28 mouse cellular contexts compared by ENCODE assay signal in the genomic region with DNA sequence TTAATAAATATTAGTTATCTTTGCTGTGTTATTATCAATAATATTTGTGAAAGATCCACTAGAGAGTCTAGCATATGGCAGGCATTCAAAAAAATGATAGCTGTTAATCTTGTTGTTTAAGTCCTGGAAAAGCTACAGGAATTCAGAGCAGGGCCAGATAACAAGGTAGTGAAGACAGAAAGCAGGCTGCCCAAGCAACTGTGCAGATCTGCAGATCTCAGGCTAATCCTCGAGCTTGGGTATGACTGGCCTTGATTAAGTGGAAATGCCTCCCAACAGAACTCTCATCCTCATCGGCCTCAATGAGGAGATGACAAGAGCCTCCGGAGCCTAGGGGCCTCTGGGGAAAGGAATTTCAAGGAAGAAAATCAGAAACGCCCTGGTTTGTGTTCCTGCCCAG.
A peak's percentile ranks its signal among the peaks of the same experiment; 100 is the strongest.
DNase-seq lines count a peak whose midpoint lies in the region; ATAC-seq and TF ChIP-seq lines count a peak whose summit lies in the region.
"Had no signal": no experiment of that assay in that cellular context is flagged by ENCODE, and none has a peak within 500 bp of the region (broad histone marks: within the 10 kb centered on the region; RNA-seq: fewer than 3 reads in every experiment).

No protein-coding gene starts in this region.

- DNase-seq in heart, adult 2 months = no peak
- peak; percentile 10 for DNase-seq in heart, postnatal 0 days (ENCODE audit: low spot score)
- DNase-seq in heart, adult 18-20 months = no peak
- no peak for DNase-seq in lung, postnatal 4 days
- DNase-seq in left cerebral cortex, postnatal 36 days (ENCODE audit: low spot score in 2 of 2) = no peak
- DNase-seq: adrenal gland, postnatal 25 days; cerebellum, adult 18-20 months; cerebellum, postnatal 10 days; gastrocnemius, postnatal 10 days; kidney, adult 9 months; kidney, postnatal 25 days; liver, embryonic 13.5 days; right cerebral cortex, postnatal 4 days; thymus, postnatal 4 days had no signal

- 0 out of 2 replicates have a peak, but pooled peaks have one; percentile 61 for ATAC-seq in heart, embryonic 12.5 days (ENCODE audit: insufficient number of reproducible peaks, low FRiP score)
- no peak for ATAC-seq in heart, postnatal 0 days (ENCODE audit: insufficient read depth, low read depth)
- peak; percentile 65; the same call in 1 of the 2 replicates for ATAC-seq in lung, embryonic 16.5 days (ENCODE audit: low read depth)
- ATAC-seq in intestine, embryonic 16.5 days = peak; percentile 52
- ATAC-seq: CD4-positive, CD25-positive, alpha-beta regulatory T cell, adult 4 months; inflammation-experienced regulatory T-cells, adult 6 months; lung, postnatal 0 days; midbrain, embryonic 13.5 days had no signal

- intact Hi-C loops in heart, adult 2 months (cut with DNase I) = no loop called here
- intact Hi-C loops in left cerebral cortex, postnatal 36 days (cut with DNase I) = no loop called here

- no peaks in the 10 kb centered on the region for H3K79me2 ChIP-seq in heart, adult 2 months (replicated peaks; ENCODE audit: control insufficient read depth, insufficient read depth, low read length)

- 12% methylated on average over 4 of the region's 4 CpGs for WGBS in heart, embryonic 12.5 days
- 19% methylated on average over 4 of the region's 4 CpGs for WGBS in heart, adult 2 months
- 24% methylated on average over 4 of the region's 4 CpGs for WGBS in heart, postnatal 0 days
- WGBS in lung, embryonic 16.5 days = 39% methylated on average over 4 of the region's 4 CpGs
- WGBS in intestine, embryonic 16.5 days = 45% methylated on average over 4 of the region's 4 CpGs

- no peak overlapping the region for H3K4me2 ChIP-seq in heart, embryonic 12.5 days
- H3K4me2 ChIP-seq in heart, postnatal 0 days (ENCODE audit: low read depth, low read length) = no peak overlapping the region
- no peak overlapping the region for H3K4me2 ChIP-seq in lung, embryonic 16.5 days (ENCODE audit: low read depth, low read length)
- no peak overlapping the region for H3K4me2 ChIP-seq in intestine, embryonic 16.5 days (ENCODE audit: low read depth, low read length)
- H3K4me2 ChIP-seq: embryonic facial prominence, embryonic 15.5 days; forebrain, embryonic 12.5 days; hindbrain, embryonic 15.5 days; limb, embryonic 15.5 days; liver, embryonic 13.5 days; midbrain, embryonic 13.5 days; neural tube, embryonic 13.5 days had no signal

- H3K4me3 ChIP-seq in heart, embryonic 12.5 days = no peak overlapping the region
- no peak overlapping the region for H3K4me3 ChIP-seq in heart, adult 2 months
- H3K4me3 ChIP-seq in heart, postnatal 0 days (ENCODE audit: low read depth, low read length) = no peak overlapping the region
- no peak overlapping the region for H3K4me3 ChIP-seq in lung, embryonic 16.5 days (ENCODE audit: low read length)
- no peak overlapping the region for H3K4me3 ChIP-seq in intestine, embryonic 16.5 days (ENCODE audit: low read length)
- H3K4me3 ChIP-seq: embryonic facial prominence, embryonic 15.5 days; forebrain, embryonic 12.5 days; hindbrain, embryonic 10.5 days; hindbrain, embryonic 15.5 days; limb, embryonic 15.5 days; liver, embryonic 13.5 days; midbrain, embryonic 13.5 days; neural tube, embryonic 13.5 days had no signal

- TF ChIP-seq CTCF in heart, adult 2 months (IDR thresholded peaks at IDR 0.05) = no peak
- TF ChIP-seq CTCF in heart, postnatal 0 days (IDR thresholded peaks at IDR 0.05; ENCODE audit: low read depth) = no peak

- no peak for TF ChIP-seq POLR2A in heart, adult 2 months (IDR thresholded peaks at IDR 0.05; ENCODE audit: insufficient read depth, low read depth, low read length)

- peaks cover 56% of the 10 kb centered on the region for H3K4me1 ChIP-seq in heart, embryonic 12.5 days (replicated peaks)
- peaks cover 8% of the 10 kb centered on the region for H3K4me1 ChIP-seq in heart, adult 2 months (ENCODE audit: control insufficient read depth, insufficient read depth, low read length)
- H3K4me1 ChIP-seq in heart, postnatal 0 days (ENCODE audit: control insufficient read depth, insufficient read depth) = peaks cover 35% of the 10 kb centered on the region; the same call in 1 of the 2 replicates
- peaks cover 5% of the 10 kb centered on the region for H3K4me1 ChIP-seq in lung, embryonic 16.5 days (replicated peaks; ENCODE audit: control insufficient read depth, insufficient read depth, low read length)
- H3K4me1 ChIP-seq in intestine, embryonic 16.5 days (ENCODE audit: control insufficient read depth, insufficient read depth, low read length) = peaks cover 3% of the 10 kb centered on the region; the same call in 1 of the 2 replicates
- H3K4me1 ChIP-seq: embryonic facial prominence, embryonic 15.5 days; hindbrain, embryonic 15.5 days; liver, embryonic 13.5 days; midbrain, embryonic 13.5 days; neural tube, embryonic 13.5 days had no signal

- H3K27ac ChIP-seq in heart, embryonic 12.5 days (ENCODE audit: poor library complexity, severe bottlenecking) = peak overlapping the region; percentile 48; the same call in 1 of the 2 replicates
- no peak overlapping the region for H3K27ac ChIP-seq in heart, adult 2 months
- no peak overlapping the region for H3K27ac ChIP-seq in heart, postnatal 0 days (ENCODE audit: low read depth)
- no peak overlapping the region for H3K27ac ChIP-seq in lung, embryonic 16.5 days (ENCODE audit: low read length)
- peak overlapping the region; percentile 19; the same call in 1 of the 2 replicates for H3K27ac ChIP-seq in intestine, embryonic 16.5 days (ENCODE audit: low read length)
- H3K27ac ChIP-seq: embryonic facial prominence, embryonic 15.5 days; forebrain, embryonic 12.5 days; hindbrain, embryonic 10.5 days; hindbrain, embryonic 15.5 days; limb, embryonic 15.5 days; liver, embryonic 13.5 days; macrophage; midbrain, embryonic 13.5 days; neural tube, embryonic 13.5 days had no signal

- no peaks in the 10 kb centered on the region for H3K9me3 ChIP-seq in heart, embryonic 12.5 days (replicated peaks)
- H3K9me3 ChIP-seq in heart, postnatal 0 days (replicated peaks; ENCODE audit: control insufficient read depth, low read length) = no peaks in the 10 kb centered on the region
- no peaks in the 10 kb centered on the region for H3K9me3 ChIP-seq in lung, embryonic 16.5 days (ENCODE audit: control insufficient read depth, low read length)
- no peaks in the 10 kb centered on the region for H3K9me3 ChIP-seq in intestine, embryonic 16.5 days (ENCODE audit: control insufficient read depth, low read length)
- H3K9me3 ChIP-seq: embryonic facial prominence, embryonic 15.5 days; forebrain, embryonic 12.5 days; hindbrain, embryonic 10.5 days; hindbrain, embryonic 15.5 days; limb, embryonic 15.5 days; liver, embryonic 13.5 days; midbrain, embryonic 13.5 days; neural tube, embryonic 13.5 days had no signal

- H3K27me3 ChIP-seq in heart, embryonic 12.5 days (replicated peaks) = no peaks in the 10 kb centered on the region
- no peaks in the 10 kb centered on the region for H3K27me3 ChIP-seq in heart, adult 2 months (ENCODE audit: control insufficient read depth, insufficient read depth, low read length)
- no peaks in the 10 kb centered on the region for H3K27me3 ChIP-seq in heart, postnatal 0 days (ENCODE audit: control insufficient read depth, insufficient read depth, low read length)
- no peaks in the 10 kb centered on the region for H3K27me3 ChIP-seq in lung, embryonic 16.5 days (ENCODE audit: control insufficient read depth, insufficient read depth, low read depth, low read length)
- H3K27me3 ChIP-seq in intestine, embryonic 16.5 days (replicated peaks; ENCODE audit: control insufficient read depth, insufficient read depth, low read length) = no peaks in the 10 kb centered on the region
- H3K27me3 ChIP-seq: hindbrain, embryonic 15.5 days; limb, embryonic 15.5 days; liver, embryonic 13.5 days; neural tube, embryonic 13.5 days had no signal

- H3K36me3 ChIP-seq in heart, embryonic 12.5 days = no peaks in the 10 kb centered on the region
- H3K36me3 ChIP-seq in heart, adult 2 months (ENCODE audit: control insufficient read depth, insufficient read depth, low read length) = no peaks in the 10 kb centered on the region
- no peaks in the 10 kb centered on the region for H3K36me3 ChIP-seq in heart, postnatal 0 days (replicated peaks; ENCODE audit: control insufficient read depth, insufficient read depth, low read length)
- no peaks in the 10 kb centered on the region for H3K36me3 ChIP-seq in lung, embryonic 16.5 days (ENCODE audit: control insufficient read depth, insufficient read depth, low read length)
- H3K36me3 ChIP-seq in intestine, embryonic 16.5 days (ENCODE audit: control insufficient read depth, insufficient read depth, low read length) = no peaks in the 10 kb centered on the region
- H3K36me3 ChIP-seq: embryonic facial prominence, embryonic 15.5 days; forebrain, embryonic 12.5 days; hindbrain, embryonic 10.5 days; hindbrain, embryonic 15.5 days; limb, embryonic 15.5 days; liver, embryonic 13.5 days; midbrain, embryonic 13.5 days; neural tube, embryonic 13.5 days had no signal

- H3K9ac ChIP-seq in heart, embryonic 12.5 days = no peak overlapping the region
- H3K9ac ChIP-seq in heart, adult 2 months (ENCODE audit: low read depth, low read length) = no peak overlapping the region
- no peak overlapping the region for H3K9ac ChIP-seq in heart, postnatal 0 days (replicated peaks; ENCODE audit: low read depth, low read length)
- H3K9ac ChIP-seq in lung, embryonic 16.5 days (ENCODE audit: low read length) = no peak overlapping the region
- no peak overlapping the region for H3K9ac ChIP-seq in intestine, embryonic 16.5 days (ENCODE audit: low read depth, low read length)
- H3K9ac ChIP-seq: embryonic facial prominence, embryonic 15.5 days; forebrain, embryonic 12.5 days; hindbrain, embryonic 15.5 days; limb, embryonic 15.5 days; liver, embryonic 13.5 days; midbrain, embryonic 13.5 days; neural tube, embryonic 13.5 days had no signal

- TF ChIP-seq EP300 in heart, adult 2 months (IDR thresholded peaks at IDR 0.05; ENCODE audit: insufficient read depth, low read depth, low read length) = no peak
- TF ChIP-seq EP300 in heart, postnatal 0 days (IDR thresholded peaks at IDR 0.05; ENCODE audit: low read depth) = no peak

Comparison
In these comparisons a context has a peak if more than half of its experiments do, and no peak if none do; other contexts are left out.
1. H3K27ac ChIP-seq: peak in heart, embryonic 12.5 days (single experiment) and intestine, embryonic 16.5 days (single experiment); none in heart, adult 2 months (single experiment), heart, postnatal 0 days (single experiment) and lung, embryonic 16.5 days (single experiment).